Mouse (Mus musculus) lung, postnatal 0 days (tissue): ENCODE measurements around the gene Trim13.

Experiments
- CTCF ChIP-seq: IDR thresholded peaks from 2 replicates; pipeline ENCODE4 v1.5.1; 2016; ENCODE audit warnings: antibody characterized with exemption, mild to moderate bottlenecking
- EP300 ChIP-seq: IDR thresholded peaks from 2 replicates; pipeline ENCODE4 v1.6.1; 2016; ENCODE audit warnings: antibody characterized with exemption, mild to moderate bottlenecking, control low read depth

GRCm38 (mm10) chr14:61601348-61601747 is 3.3 kb downstream of the Trim13 start:
- TF ChIP-seq CTCF, result no peak
- TF ChIP-seq EP300, result peak; percentile 20; the same call in 1 of the 2 replicates
